Mouse (Mus musculus): ENCODE data around the gene Fam149a. TPM values are rescaled to one million over a fixed set of nuclear protein-coding genes. Genes with fewer than 3 reads are reported as not detected.
"Not testable (repeated sequence)": the region's sequence is repeated elsewhere in the genome, so short reads cannot be mapped to it uniquely, and the experiment has no call there.

The Fam149a gene
- polyA plus RNA-seq, 1 experiment from 2014 or later: 44.4 TPM

DNA sequence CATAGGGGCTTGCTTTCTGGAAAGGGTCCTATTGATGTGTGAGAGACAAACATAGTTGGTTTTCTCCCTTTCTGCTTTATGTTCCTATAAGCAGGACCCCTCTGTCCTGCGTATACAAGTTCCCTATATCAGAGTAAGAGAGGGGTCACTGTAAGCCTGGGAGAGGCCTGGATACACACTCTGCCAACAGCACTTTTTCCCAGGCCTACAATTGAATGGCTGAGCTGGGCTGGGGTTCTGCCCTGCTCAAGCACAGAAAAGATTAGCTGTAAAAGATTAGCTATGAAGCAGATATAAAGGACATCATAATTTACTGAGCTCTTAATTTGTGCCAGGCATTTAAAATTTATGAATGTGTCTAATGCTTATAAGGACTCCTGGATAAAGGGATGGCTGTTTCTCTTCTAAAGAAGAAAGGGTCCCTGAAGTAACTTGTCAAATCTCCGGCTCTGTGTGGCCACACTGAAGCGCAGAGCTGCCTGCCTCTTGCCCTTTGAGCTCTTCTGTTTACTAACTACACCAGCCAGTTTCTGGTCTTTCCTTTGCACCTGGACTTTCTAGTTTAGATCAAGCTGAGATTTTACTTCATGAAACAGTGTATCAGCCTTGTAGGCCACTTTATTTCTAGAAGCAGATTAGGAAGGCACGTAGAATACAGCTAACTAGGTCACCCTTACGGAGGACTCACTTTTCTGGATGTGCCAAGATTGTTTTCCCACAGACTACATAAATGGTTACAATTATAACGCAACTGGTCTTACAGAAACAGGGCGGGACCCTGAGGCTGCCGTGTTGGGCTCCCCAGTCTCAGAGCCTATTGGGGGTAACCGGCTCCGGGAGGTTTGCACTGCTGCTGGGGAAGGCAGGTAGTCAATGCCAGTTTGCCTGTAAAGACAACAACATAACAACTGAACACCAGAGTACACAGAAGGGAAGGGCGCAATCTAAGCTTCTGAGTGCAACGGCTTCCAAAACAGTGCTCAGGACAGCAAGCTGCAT, 40.2 kb downstream of the Fam149a start:
- Histone ChIP-seq H3K4me3 (ENCODE audit: low read length) (no peak overlapping the region), H3K36me3 (ENCODE audit: insufficient read depth, low read length) (peaks cover 41% of the 10 kb centered on the region), H3K27me3 (ENCODE audit: insufficient read depth, low read length) (no peaks in the 10 kb centered on the region), H3K9ac (replicated peaks; ENCODE audit: low read length) (no peak overlapping the region), H3K27ac (ENCODE audit: low read length) (no peak overlapping the region), H3K4me2 (replicated peaks; ENCODE audit: low read depth, low read length) (no peak overlapping the region), H3K9me3 (ENCODE audit: low read length) (no peaks in the 10 kb centered on the region), H3K4me1 (ENCODE audit: insufficient read depth, low read length) (no peaks in the 10 kb centered on the region)
- no peak for ATAC-seq (ENCODE audit: low FRiP score, low TSS enrichment)
- 90% methylated on average over 12 of the region's 12 CpGs for WGBS

DNA sequence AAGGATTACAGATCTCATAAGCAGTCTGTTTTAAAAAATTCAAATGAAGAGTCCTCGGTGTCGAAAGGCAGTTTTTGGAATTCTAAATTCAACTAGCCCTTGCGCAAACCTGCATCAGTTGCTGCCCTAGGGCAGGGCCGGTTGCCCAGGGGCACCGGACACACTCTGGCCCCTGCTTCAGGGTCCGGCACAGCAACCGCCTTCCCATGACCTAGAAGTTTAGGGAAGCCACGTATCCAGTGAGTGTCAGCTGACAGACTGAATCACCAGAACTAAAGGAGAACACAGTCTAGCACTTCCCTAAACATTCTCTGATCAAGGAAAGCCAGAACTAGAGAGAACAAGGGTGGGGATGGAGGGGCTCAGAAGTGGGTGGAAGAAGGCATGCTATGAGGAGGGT, 48.6 kb downstream of the Fam149a start:
- Histone ChIP-seq H3K4me3 (ENCODE audit: low read length) (peak overlapping the region; percentile 71), H3K27ac (ENCODE audit: low read length) (no peak overlapping the region), H3K27me3 (ENCODE audit: insufficient read depth, low read length) (no peaks in the 10 kb centered on the region), H3K4me2 (replicated peaks; ENCODE audit: low read depth, low read length) (peak overlapping the region; percentile 92), H3K36me3 (ENCODE audit: insufficient read depth, low read length) (0 out of 2 replicates have a peak, but pooled peaks cover 4% of the 10 kb centered on the region), H3K4me1 (ENCODE audit: insufficient read depth, low read length) (peaks cover 7% of the 10 kb centered on the region; the same call in 1 of the 2 replicates), H3K9me3 (ENCODE audit: low read length) (no peaks in the 10 kb centered on the region), H3K9ac (replicated peaks; ENCODE audit: low read length) (peak overlapping the region; percentile 71)
- 5% methylated on average over 8 of the region's 8 CpGs for WGBS
- peak; percentile 74 for ATAC-seq (ENCODE audit: low FRiP score, low TSS enrichment)

DNA sequence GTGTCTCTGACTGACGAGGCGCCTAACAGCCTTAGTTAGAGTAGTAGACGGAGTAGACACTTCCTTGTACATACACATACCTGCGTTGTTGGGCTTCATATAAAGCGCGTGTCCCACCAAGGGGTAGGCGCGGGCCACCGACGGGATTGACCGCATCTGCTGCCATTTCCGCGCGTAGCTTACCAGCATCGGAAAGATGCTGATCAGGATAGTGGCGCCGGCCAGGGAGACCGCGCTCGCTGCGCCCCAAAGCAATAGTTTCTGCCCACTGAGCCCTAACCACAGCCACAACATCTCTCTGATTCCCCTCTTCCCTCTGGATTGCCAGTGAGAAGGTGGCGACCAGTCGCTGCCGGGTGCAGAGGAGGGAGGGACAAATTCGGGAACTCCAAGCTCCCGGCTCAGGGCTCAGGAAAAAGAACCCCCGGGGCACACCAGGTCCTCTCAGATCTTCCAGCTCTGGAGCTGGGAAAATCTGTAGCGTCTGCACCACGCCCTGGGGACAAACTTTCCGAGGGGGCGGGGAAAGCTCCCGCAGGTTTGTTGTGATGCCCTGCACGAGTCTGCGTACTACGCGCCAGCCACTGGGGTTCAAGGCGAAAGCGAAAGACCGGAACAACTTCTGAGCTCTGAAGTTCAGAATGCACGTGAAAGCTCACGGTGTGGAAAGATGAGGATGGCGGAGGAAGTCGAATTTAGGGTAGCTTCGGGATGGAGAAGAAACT, 49.2 kb downstream of the Fam149a start, which contains the start of gene Cyp4v3:
TSS of gene Cyp4v3 (minus strand) at position 532 of the 725 bp plus-strand sequence.
- Histone ChIP-seq H3K9ac (replicated peaks; ENCODE audit: low read length) (peak within 1 kb of the TSS; percentile 71), H3K27ac (ENCODE audit: low read length) (no peak within 1 kb of the TSS), H3K4me3 (ENCODE audit: low read length) (peak within 1 kb of the TSS; percentile 71), H3K27me3 (ENCODE audit: insufficient read depth, low read length) (no peaks in the 10 kb centered on the region), H3K4me2 (replicated peaks; ENCODE audit: low read depth, low read length) (peak within 1 kb of the TSS; percentile 92), H3K4me1 (ENCODE audit: insufficient read depth, low read length) (peaks cover 7% of the 10 kb centered on the region; the same call in 1 of the 2 replicates), H3K36me3 (ENCODE audit: insufficient read depth, low read length) (0 out of 2 replicates have a peak, but pooled peaks cover 4% of the 10 kb centered on the region), H3K9me3 (ENCODE audit: low read length) (no peaks in the 10 kb centered on the region)
- peak; percentile 84 for ATAC-seq (ENCODE audit: low FRiP score, low TSS enrichment)
- WGBS: under 1% methylated on average over 44 of the region's 44 CpGs

DNA sequence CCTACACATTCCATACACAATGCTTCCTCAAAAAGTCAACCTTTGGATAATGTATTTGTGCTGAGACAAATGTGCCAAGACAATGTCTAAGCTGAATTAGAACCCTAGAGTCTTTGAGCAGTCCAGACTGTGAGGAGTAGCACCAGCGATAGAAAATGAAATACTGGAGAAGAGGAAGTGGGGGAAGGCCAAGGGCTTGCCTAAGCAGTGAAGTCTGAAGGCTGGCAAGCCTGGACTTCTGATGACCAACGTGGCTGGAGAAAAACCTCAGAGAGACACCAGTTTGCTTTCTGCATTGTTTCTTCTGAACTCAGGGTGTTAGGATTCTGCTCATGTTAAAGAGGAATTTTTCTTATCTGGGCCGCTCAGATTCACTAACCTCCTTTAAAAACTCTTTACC, 51.2 kb downstream of the Fam149a start:
- Histone ChIP-seq H3K27ac (ENCODE audit: low read length) (no peak overlapping the region), H3K9me3 (ENCODE audit: low read length) (no peaks in the 10 kb centered on the region), H3K27me3 (ENCODE audit: insufficient read depth, low read length) (no peaks in the 10 kb centered on the region), H3K4me3 (ENCODE audit: low read length) (no peak overlapping the region), H3K36me3 (ENCODE audit: insufficient read depth, low read length) (no peaks in the 10 kb centered on the region), H3K4me2 (replicated peaks; ENCODE audit: low read depth, low read length) (no peak overlapping the region), H3K9ac (replicated peaks; ENCODE audit: low read length) (no peak overlapping the region), H3K4me1 (ENCODE audit: insufficient read depth, low read length) (peaks cover 7% of the 10 kb centered on the region; the same call in 1 of the 2 replicates)
- WGBS: 76% methylated on average over 3 of the region's 3 CpGs
- no peak for ATAC-seq (ENCODE audit: low FRiP score, low TSS enrichment)

DNA sequence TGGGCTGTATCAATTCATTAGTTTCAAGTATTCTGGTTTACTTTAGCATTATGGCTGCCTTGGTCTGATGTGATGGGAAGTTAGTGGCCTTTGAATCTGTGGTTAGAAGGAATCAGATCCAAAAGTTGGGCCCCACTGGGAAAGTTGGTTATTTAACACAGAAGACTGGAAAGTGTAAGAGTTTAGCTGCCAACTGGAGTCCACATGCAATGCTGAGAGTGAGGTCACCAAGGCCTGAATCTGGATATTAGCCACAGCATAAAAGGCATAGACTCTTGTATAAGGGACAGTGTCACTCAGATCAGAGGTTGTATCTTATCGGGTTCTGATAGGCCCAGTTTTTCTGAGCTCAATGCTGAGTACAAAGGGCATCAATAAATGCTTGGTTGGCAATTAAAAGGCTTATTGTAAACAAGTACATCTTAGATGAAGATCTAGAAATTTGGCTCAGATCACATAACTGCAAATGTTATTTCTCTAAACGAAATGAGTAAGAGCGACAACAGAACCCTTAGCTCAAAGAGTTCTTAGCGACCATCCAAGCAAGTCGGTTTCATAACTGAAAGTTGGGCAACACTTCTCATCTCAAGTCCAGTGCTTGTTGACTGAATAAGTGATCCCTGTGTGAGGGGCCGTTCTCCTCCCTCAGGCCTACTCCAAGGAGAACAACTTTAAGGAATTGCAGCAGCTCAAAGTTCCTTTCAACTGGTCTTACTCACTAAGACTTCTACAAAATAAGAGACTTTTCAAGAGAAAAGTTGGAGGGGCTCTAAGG, 52.7 kb downstream of the Fam149a start:
- H3K27ac ChIP-seq (ENCODE audit: low read length): no peak overlapping the region
- ATAC-seq (ENCODE audit: low FRiP score, low TSS enrichment): no peak
- no peaks in the 10 kb centered on the region for H3K9me3 ChIP-seq (ENCODE audit: low read length)
- H3K4me1 ChIP-seq (ENCODE audit: insufficient read depth, low read length): peaks cover 7% of the 10 kb centered on the region; the same call in 1 of the 2 replicates
- H3K36me3 ChIP-seq (ENCODE audit: insufficient read depth, low read length): no peaks in the 10 kb centered on the region
- no peak overlapping the region for H3K9ac ChIP-seq (replicated peaks; ENCODE audit: low read length)
- no peak overlapping the region for H3K4me2 ChIP-seq (replicated peaks; ENCODE audit: low read depth, low read length)
- 87% methylated on average over 6 of the region's 6 CpGs for WGBS
- no peaks in the 10 kb centered on the region for H3K27me3 ChIP-seq (ENCODE audit: insufficient read depth, low read length)
- H3K4me3 ChIP-seq (ENCODE audit: low read length): no peak overlapping the region

DNA sequence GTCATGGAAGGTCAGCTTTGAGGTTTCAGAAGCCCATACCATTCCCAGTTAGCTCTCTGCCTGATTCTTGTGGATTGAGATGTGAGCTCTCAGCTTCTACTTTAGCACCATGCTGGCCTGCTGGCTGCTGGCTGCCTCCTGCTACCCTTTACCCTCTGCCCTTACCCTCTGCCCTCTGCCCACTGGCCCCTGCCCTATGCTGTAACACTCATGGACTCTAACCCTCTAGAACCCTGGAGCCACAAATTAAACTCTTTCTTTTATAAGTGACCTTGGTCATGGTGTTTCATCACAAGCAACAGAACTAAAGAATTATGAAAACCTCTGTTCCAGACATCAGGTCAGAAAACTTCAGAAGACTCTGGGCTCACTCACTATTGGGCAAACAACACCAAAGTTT, 55.0 kb downstream of the Fam149a start:
- H3K27me3 ChIP-seq (ENCODE audit: insufficient read depth, low read length); H3K36me3 ChIP-seq (ENCODE audit: insufficient read depth, low read length); H3K9me3 ChIP-seq (ENCODE audit: low read length); H3K27ac ChIP-seq (ENCODE audit: low read length); H3K9ac ChIP-seq (replicated peaks; ENCODE audit: low read length); H3K4me2 ChIP-seq (replicated peaks; ENCODE audit: low read depth, low read length); H3K4me1 ChIP-seq (ENCODE audit: insufficient read depth, low read length); ATAC-seq (ENCODE audit: low FRiP score, low TSS enrichment); H3K4me3 ChIP-seq (ENCODE audit: low read length): not testable (repeated sequence)

DNA sequence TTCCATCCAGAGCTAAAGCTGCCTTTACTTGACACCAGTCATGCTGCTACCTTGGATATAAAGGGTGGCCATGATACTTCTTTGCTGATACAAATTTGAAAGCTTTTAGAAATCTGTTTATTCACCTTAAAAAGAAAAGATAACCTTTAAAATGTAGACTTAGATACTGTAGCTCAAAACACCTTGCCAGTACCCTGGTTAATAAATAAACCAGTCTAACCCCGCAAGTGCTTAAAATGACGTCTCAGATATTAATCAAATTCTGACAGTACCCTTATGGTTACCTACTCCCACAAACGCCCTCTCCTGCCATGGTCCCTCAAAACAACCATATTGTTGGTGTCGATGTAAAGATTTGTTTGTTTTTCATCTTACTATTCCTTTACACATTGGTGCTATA, 57.9 kb downstream of the Fam149a start:
- Histone ChIP-seq H3K27ac (ENCODE audit: low read length) (no peak overlapping the region), H3K36me3 (ENCODE audit: insufficient read depth, low read length) (no peaks in the 10 kb centered on the region), H3K9ac (replicated peaks; ENCODE audit: low read length) (no peak overlapping the region), H3K27me3 (ENCODE audit: insufficient read depth, low read length) (no peaks in the 10 kb centered on the region), H3K4me3 (ENCODE audit: low read length) (no peak overlapping the region), H3K4me1 (ENCODE audit: insufficient read depth, low read length) (no peaks in the 10 kb centered on the region), H3K9me3 (ENCODE audit: low read length) (no peaks in the 10 kb centered on the region), H3K4me2 (replicated peaks; ENCODE audit: low read depth, low read length) (no peak overlapping the region)
- 55% methylated on average over 4 of the region's 4 CpGs for WGBS
- ATAC-seq (ENCODE audit: low FRiP score, low TSS enrichment): no peak

DNA sequence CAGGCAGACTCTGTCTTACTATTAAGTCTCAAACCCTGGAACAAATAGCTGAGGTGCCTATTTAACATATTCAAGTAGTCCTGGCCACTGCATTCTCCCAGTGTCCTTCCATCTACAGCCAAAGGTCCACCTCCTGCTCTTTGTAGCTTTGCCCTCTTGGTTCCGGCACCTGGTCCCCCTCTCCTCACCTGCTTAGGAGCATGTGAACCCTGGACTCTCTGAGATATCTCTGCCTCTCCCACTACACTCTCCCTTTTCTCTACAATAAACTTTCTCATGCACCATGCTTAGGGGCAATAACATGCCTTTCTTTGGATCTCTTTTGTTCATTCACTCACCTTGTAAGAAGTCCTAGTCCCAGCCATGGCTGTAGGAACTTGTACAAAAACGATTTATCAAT, 60.7 kb downstream of the Fam149a start:
- 73% methylated on average over 2 of the region's 2 CpGs for WGBS

DNA sequence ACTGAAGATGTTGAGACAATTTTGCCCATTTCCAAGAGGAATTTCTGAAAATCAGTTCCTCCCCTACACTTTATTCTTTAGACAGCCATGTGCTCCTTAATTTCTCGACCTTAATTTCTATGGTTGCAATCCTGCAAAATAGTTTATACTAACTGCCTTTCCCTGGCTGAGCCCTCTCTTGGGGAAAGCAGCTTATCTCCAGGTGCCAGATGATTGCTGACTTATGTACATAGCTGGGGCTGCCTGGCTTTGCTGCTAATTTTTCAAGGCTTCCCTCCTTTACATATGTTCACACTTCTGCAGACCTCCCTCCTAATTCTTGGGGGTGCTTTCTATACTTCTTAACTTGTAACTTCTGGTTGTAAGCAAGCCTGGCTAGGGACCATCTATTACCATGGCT, 61.2 kb downstream of the Fam149a start:
- no peaks in the 10 kb centered on the region for H3K27me3 ChIP-seq (ENCODE audit: insufficient read depth, low read length)
- no peak overlapping the region for H3K9ac ChIP-seq (replicated peaks; ENCODE audit: low read length)
- H3K4me2 ChIP-seq (replicated peaks; ENCODE audit: low read depth, low read length): no peak overlapping the region
- no peaks in the 10 kb centered on the region for H3K9me3 ChIP-seq (ENCODE audit: low read length)
- no peaks in the 10 kb centered on the region for H3K4me1 ChIP-seq (ENCODE audit: insufficient read depth, low read length)
- H3K4me3 ChIP-seq (ENCODE audit: low read length): no peak overlapping the region
- WGBS: 71% methylated on average over 1 of the region's 1 CpGs
- no peak for ATAC-seq (ENCODE audit: low FRiP score, low TSS enrichment)
- H3K27ac ChIP-seq (ENCODE audit: low read length): no peak overlapping the region
- no peaks in the 10 kb centered on the region for H3K36me3 ChIP-seq (ENCODE audit: insufficient read depth, low read length)

More for the DNA sequence above, 60.7 kb downstream of the Fam149a start:
- Histone ChIP-seq H3K9me3 (ENCODE audit: low read length) (no peaks in the 10 kb centered on the region), H3K36me3 (ENCODE audit: insufficient read depth, low read length) (no peaks in the 10 kb centered on the region), H3K4me3 (ENCODE audit: low read length) (no peak overlapping the region), H3K9ac (replicated peaks; ENCODE audit: low read length) (no peak overlapping the region), H3K4me1 (ENCODE audit: insufficient read depth, low read length) (no peaks in the 10 kb centered on the region), H3K27ac (ENCODE audit: low read length) (no peak overlapping the region), H3K27me3 (ENCODE audit: insufficient read depth, low read length) (no peaks in the 10 kb centered on the region), H3K4me2 (replicated peaks; ENCODE audit: low read depth, low read length) (no peak overlapping the region)
- no peak for ATAC-seq (ENCODE audit: low FRiP score, low TSS enrichment)

Measured in kidney, embryonic 16.5 days (tissue).